In the genomic region with DNA sequence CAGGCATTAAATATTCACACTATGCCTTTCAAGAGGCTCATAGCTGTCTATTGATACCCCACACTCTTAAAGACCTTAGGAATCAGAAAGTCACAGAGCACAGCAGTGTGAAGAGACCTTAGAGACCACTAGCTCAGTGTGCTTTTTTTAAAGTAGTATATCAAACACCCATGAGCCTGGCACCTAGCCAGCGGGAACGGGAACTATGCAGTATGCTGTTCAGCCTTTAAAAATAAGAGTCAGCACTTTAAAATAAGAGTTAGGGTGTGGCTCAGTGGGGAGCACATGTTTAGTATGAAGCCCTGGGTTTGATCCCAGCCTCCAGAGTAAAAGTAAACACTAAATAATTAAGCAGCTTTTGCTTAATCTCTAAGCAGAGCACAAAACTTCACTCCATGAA, we compare ENCODE assay signal across 10 mouse cellular contexts. TPM values are rescaled to one million over a fixed set of nuclear protein-coding genes. Genes with fewer than 3 reads are reported as not detected.
DNase-seq lines count a peak whose midpoint lies in the region; ATAC-seq and TF ChIP-seq lines count a peak whose summit lies in the region.
"Had no signal": no experiment of that assay in that cellular context is flagged by ENCODE, and none has a peak within 500 bp of the region (broad histone marks: within the 10 kb centered on the region; RNA-seq: fewer than 3 reads in every experiment).

No protein-coding gene starts in this region.

- DNase-seq in adrenal gland, adult 2 months, result peak; percentile 12
- no peak for DNase-seq in adrenal gland, adult 8-10 months
- DNase-seq in liver, result peak; percentile 30
- DNase-seq in liver, embryonic 11.5 days (ENCODE audit: low spot score), result no peak
- DNase-seq in adrenal gland, postnatal 36 days, result peak; percentile 27 to 35
- DNase-seq in kidney, postnatal 4 days, result peak; percentile 72 to 82
- DNase-seq in forebrain, embryonic 11.5 days (ENCODE audit: low spot score), result no peak
- DNase-seq in left cerebral cortex, adult 2 months (ENCODE audit: extremely low spot score in 1 of 2, low spot score in 2 of 2), result no peak

- no peak overlapping the region for H3K4me3 ChIP-seq in liver, embryonic 11.5 days (ENCODE audit: low read depth, low read length)
- H3K4me3 ChIP-seq in forebrain, embryonic 11.5 days (ENCODE audit: low read depth, low read length), result no peak overlapping the region
- no peak overlapping the region for H3K4me3 ChIP-seq in left cerebral cortex, adult 2 months
- H3K4me3 ChIP-seq: embryonic facial prominence, embryonic 13.5 days had no signal

- H3K36me3 ChIP-seq in liver, embryonic 11.5 days (ENCODE audit: control insufficient read depth, insufficient read depth, low read length), result no peaks in the 10 kb centered on the region
- no peaks in the 10 kb centered on the region for H3K36me3 ChIP-seq in forebrain, embryonic 11.5 days (ENCODE audit: control insufficient read depth, insufficient read depth, low read length)

- no peak overlapping the region for H3K27ac ChIP-seq in liver, embryonic 11.5 days (ENCODE audit: low read depth, low read length)
- H3K27ac ChIP-seq in forebrain, embryonic 11.5 days (ENCODE audit: low read depth, low read length), result no peak overlapping the region
- H3K27ac ChIP-seq in left cerebral cortex, adult 2 months, result no peak overlapping the region
- H3K27ac ChIP-seq: embryonic facial prominence, embryonic 13.5 days; macrophage had no signal

- 65% methylated on average over 2 of the region's 2 CpGs for WGBS in liver, embryonic 11.5 days
- 81% methylated on average over 2 of the region's 2 CpGs for WGBS in forebrain, embryonic 11.5 days

- H3K4me2 ChIP-seq in liver, embryonic 11.5 days, result no peak overlapping the region
- no peak overlapping the region for H3K4me2 ChIP-seq in forebrain, embryonic 11.5 days (ENCODE audit: low read depth, low read length, severe bottlenecking)
- H3K4me2 ChIP-seq: embryonic facial prominence, embryonic 13.5 days had no signal

- no peak overlapping the region for H3K9ac ChIP-seq in liver, embryonic 11.5 days (ENCODE audit: low read depth, low read length)
- no peak overlapping the region for H3K9ac ChIP-seq in forebrain, embryonic 11.5 days (ENCODE audit: low read length)
- H3K9ac ChIP-seq: embryonic facial prominence, embryonic 13.5 days had no signal

- H3K9me3 ChIP-seq in liver, embryonic 11.5 days (ENCODE audit: control insufficient read depth, low read length), result no peaks in the 10 kb centered on the region
- H3K9me3 ChIP-seq in forebrain, embryonic 11.5 days (ENCODE audit: control insufficient read depth, low read length), result no peaks in the 10 kb centered on the region
- H3K9me3 ChIP-seq: embryonic facial prominence, embryonic 13.5 days had no signal

- intact Hi-C loops in left cerebral cortex, adult 2 months (cut with DNase I), result no loop called here

- no peaks in the 10 kb centered on the region for H3K4me1 ChIP-seq in liver, embryonic 11.5 days (replicated peaks; ENCODE audit: control insufficient read depth, insufficient read depth, low read length)
- no peaks in the 10 kb centered on the region for H3K4me1 ChIP-seq in forebrain, embryonic 11.5 days (replicated peaks; ENCODE audit: control insufficient read depth, insufficient read depth, low read length)
- H3K4me1 ChIP-seq: embryonic facial prominence, embryonic 13.5 days had no signal

- ATAC-seq in liver, embryonic 11.5 days (replicated peaks; ENCODE audit: low FRiP score), result no peak
- ATAC-seq in forebrain, embryonic 11.5 days (replicated peaks; ENCODE audit: low FRiP score), result no peak

- H3K27me3 ChIP-seq in liver, embryonic 11.5 days (replicated peaks; ENCODE audit: control insufficient read depth, insufficient read depth, low read length), result no peaks in the 10 kb centered on the region
- no peaks in the 10 kb centered on the region for H3K27me3 ChIP-seq in forebrain, embryonic 11.5 days (ENCODE audit: control insufficient read depth, insufficient read depth, low read length)
- H3K27me3 ChIP-seq: embryonic facial prominence, embryonic 13.5 days had no signal

- no peak for TF ChIP-seq CTCF in left cerebral cortex, adult 2 months (IDR thresholded peaks at IDR 0.05)

RNA-seq across cellular contexts. Expression of gene Smarca1, which starts 12.7 kb away (rescaled TPM):
- total RNA-seq in adrenal gland, adult 2 months (2021), result 10 to 100 TPM; 19.2 to 49.3 TPM
- 4.6 and 5.6 TPM in 2 replicates for polyA plus RNA-seq in adrenal gland, adult 2 months (2012; rRNA removed)
- 10 to 100 TPM; 21.9 to 65.0 (median 41.6) TPM for total RNA-seq in adrenal gland, adult 8-10 months (2022)
- polyA plus RNA-seq in liver, embryonic 11.5 days (2014; fragmentation: Nextera tagmentation; extraction: Ambion mirVana), result 14.9 and 17.0 TPM in 2 replicates
- 10 to 100 TPM; 31.9 to 66.0 TPM for total RNA-seq in adrenal gland, postnatal 36 days (2021)
- polyA plus RNA-seq in forebrain, embryonic 11.5 days (2014; fragmentation: Nextera tagmentation; extraction: Ambion mirVana), result 23.3 and 26.3 TPM in 2 replicates
- total RNA-seq in left cerebral cortex, adult 2 months (2021), result 10 to 100 TPM; 45.6 to 46.0 TPM
- polyA plus RNA-seq: macrophage had no signal

RNA-seq across cellular contexts. Expression of gene Ocrl, which starts 32.1 kb away (rescaled TPM):
- 10 to 100 TPM; 42.7 to 45.6 TPM for total RNA-seq in adrenal gland, adult 2 months (2021)
- 15.2 and 17.0 TPM in 2 replicates for polyA plus RNA-seq in adrenal gland, adult 2 months (2012; rRNA removed)
- total RNA-seq in adrenal gland, adult 8-10 months (2022), result 10 to 100 TPM; 54.2 to 95.2 (median 75.8) TPM
- 11.8 and 12.8 TPM in 2 replicates for polyA plus RNA-seq in liver, embryonic 11.5 days (2014; fragmentation: Nextera tagmentation; extraction: Ambion mirVana)
- 10 to 100 TPM; 43.6 to 48.6 TPM for total RNA-seq in adrenal gland, postnatal 36 days (2021)
- polyA plus RNA-seq in forebrain, embryonic 11.5 days (2014; fragmentation: Nextera tagmentation; extraction: Ambion mirVana), result 23.5 and 26.0 TPM in 2 replicates
- total RNA-seq in left cerebral cortex, adult 2 months (2021), result 10 to 100 TPM; 52.9 to 56.7 TPM

Comparison
In these comparisons a context has a peak if more than half of its experiments do, and no peak if none do; other contexts are left out.
1. DNase-seq: peak in adrenal gland, adult 2 months (single experiment), liver (single experiment), adrenal gland, postnatal 36 days (2 of 2) and kidney, postnatal 4 days (2 of 2); none in adrenal gland, adult 8-10 months (single experiment), liver, embryonic 11.5 days (single experiment), forebrain, embryonic 11.5 days (single experiment) and left cerebral cortex, adult 2 months (0 of 2).